Mouse (Mus musculus) kidney, postnatal 25 days (tissue): ENCODE measurements at regions not wholly inside any gene's neighbourhood (a gene's known extent, or its start where the extent isn't known, plus 50 kb on each side); places are given as distances from the start of the nearest gene placed in this dataset.

ENCODE experiments used
- DNase-seq, 2 experiments: peaks; one replicate each; pipeline ENCODE4 v3.0.0; 2021; ENCODE audit warnings: mixed read lengths in 2 of 2

DNA sequence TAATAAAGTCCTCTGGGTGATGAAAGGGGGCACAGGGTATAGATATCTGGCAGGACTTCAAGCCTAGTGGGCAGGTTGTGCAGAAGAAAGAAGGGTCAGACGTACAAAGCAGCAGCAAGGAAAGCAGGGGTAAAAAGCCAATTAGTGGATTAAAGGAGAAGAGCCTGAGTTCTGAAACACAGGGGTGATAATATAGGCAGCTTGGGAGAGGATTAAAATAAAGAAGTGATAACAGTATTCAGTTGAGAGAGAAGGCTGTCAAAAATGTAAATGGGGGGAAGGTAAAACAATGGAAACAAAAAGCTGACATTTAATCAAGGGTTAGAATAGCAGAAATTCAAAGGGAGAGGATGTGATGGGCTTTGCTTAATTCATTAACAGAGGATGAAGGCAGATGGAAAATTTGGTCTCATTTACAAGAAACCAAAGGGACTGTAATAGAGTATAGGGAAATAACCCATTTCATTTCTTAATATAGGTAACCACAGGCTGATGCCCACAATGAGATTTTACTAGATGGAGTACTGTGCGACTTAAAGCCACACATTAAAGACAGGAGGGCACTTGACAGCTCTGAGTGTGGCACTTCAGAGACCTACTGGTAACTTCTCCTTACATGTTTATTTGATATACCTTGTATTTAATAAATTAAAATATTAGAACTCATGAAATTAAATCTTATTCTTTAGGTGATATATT, 489.8 kb upstream of the Mms22l start:
- DNase-seq: no peak

- peak in 1 of 2 experiments; percentile 6 for DNase-seq
Observed at GRCm38 (mm10) chr4:24019178-24020104, 476.8 kb upstream of the Mms22l start.
